Mouse (Mus musculus) lung, postnatal 0 days (tissue): ENCODE results near the gene Sh3glb1.

Source experiments
- CTCF ChIP-seq: IDR thresholded peaks from 2 replicates; pipeline ENCODE4 v1.5.1; 2016; ENCODE audit warnings: antibody characterized with exemption, mild to moderate bottlenecking
- EP300 ChIP-seq: IDR thresholded peaks from 2 replicates; pipeline ENCODE4 v1.6.1; 2016; ENCODE audit warnings: antibody characterized with exemption, mild to moderate bottlenecking, control low read depth

- TF ChIP-seq CTCF, result no peak
- no peak for TF ChIP-seq EP300
Measured at GRCm38 (mm10) chr3:144698790-144699433, 21.2 kb downstream of the Sh3glb1 start.
